Mouse (Mus musculus): ENCODE measurements at regions not wholly inside any gene's neighbourhood (a gene's known extent, or its start where the extent isn't known, plus 50 kb on each side); places are given as distances from the start of the nearest gene placed in this dataset.

DNA sequence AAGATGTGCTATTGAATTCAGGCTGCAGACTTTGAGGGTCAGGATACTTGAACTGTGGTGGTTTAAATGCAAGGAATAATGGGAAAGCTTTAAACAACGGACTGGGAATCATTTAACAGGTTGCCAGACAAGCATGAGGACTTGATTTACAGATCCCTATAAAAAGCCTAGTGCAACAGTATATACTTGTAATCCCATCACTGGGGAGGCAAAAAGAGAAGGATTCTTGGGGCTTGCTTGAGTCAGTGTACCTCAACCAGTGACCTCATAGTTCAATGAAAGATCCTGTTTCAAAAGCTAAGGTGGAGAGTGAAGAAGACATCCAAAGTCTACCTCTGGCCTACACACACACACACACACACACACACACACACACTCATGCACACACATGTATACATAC, 99.8 kb downstream of the Lrrn1 start:
- no peak for DNase-seq (ENCODE audit: low read depth, low spot score)

GRCm38 (mm10) chr6:107645751-107646150, 116.2 kb downstream of the Lrrn1 start:
- no peak for DNase-seq (ENCODE audit: low read depth, low spot score)

GRCm38 (mm10) chr6:107653840-107654523, 124.4 kb downstream of the Lrrn1 start:
- DNase-seq (ENCODE audit: low read depth, low spot score): no peak

- no peak for DNase-seq (ENCODE audit: low read depth, low spot score)
Observed at GRCm38 (mm10) chr6:107657805-107658204, 128.2 kb downstream of the Lrrn1 start.

DNA sequence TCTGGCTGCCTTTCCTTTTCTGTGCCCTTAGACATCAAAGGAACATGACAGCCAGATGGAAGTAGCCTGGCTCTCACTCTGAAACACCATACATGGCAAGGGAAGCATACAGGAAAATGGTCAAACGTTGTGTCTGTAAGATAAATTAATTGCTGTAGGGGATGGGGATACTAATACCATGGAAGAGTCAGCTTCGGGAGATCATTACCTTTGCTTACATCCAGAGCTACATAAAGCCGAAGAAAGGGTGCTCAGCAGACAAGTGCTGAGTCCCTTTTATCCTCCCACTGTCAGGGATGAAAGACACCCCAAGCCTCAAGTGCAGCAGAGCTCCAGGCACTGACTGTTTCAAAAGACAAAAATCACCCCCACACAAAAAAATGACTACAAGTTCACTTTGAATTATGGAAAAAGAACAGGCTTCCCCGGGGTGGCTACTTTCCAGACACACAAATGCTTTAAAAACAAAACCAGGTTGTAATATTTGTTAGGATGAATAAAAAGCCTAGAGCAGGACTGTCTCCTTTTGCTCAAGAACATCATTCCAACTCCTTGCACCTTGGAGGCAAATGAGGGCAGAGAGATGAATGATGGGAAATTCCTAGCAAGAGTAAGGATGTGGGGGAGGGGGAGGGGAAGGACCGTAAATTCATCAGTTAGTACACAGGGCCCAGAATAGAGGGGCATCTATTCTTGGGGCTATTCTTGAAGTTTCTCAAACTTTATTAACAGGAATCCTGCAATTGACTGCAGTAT, 131.6 kb downstream of the Lrrn1 start:
- DNase-seq (ENCODE audit: low read depth, low spot score): no peak

- no peak for DNase-seq (ENCODE audit: low read depth, low spot score)
Observed at GRCm38 (mm10) chr6:107699298-107699697, 169.7 kb downstream of the Lrrn1 start.

- no peak for DNase-seq (ENCODE audit: low read depth, low spot score)
Observed at GRCm38 (mm10) chr6:107708185-107708584, 178.6 kb downstream of the Lrrn1 start.

GRCm38 (mm10) chr6:107708608-107709007, 179.0 kb downstream of the Lrrn1 start:
- no peak for DNase-seq (ENCODE audit: low read depth, low spot score)

GRCm38 (mm10) chr6:107710360-107710759, 180.8 kb downstream of the Lrrn1 start:
- DNase-seq (ENCODE audit: low read depth, low spot score): no peak

- no peak for DNase-seq (ENCODE audit: low read depth, low spot score)
Observed at GRCm38 (mm10) chr6:107711181-107712087, 181.9 kb downstream of the Lrrn1 start.

- DNase-seq (ENCODE audit: low read depth, low spot score): no peak
Observed at GRCm38 (mm10) chr6:107713051-107713450, 183.5 kb downstream of the Lrrn1 start.

GRCm38 (mm10) chr6:107717194-107717593, 187.6 kb downstream of the Lrrn1 start:
- no peak for DNase-seq (ENCODE audit: low read depth, low spot score)

DNA sequence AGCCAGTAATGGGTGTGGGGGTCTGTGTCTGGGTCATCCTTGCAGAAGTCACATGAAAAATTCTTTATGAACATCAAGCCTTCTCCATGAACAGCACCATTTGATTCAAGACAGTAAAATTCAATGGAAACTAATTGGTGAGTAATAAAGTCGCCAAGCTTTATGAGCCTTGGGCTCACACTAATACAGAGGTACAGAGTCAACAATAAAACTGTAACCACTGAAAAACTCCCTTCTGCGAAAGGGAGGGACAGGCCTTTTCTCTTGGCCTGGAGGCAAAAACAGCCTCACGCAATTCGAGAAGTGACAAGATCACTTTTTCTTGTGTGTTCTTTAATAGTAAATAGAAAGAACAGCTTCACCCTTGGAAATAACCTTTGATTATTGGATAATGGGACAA, 200.7 kb downstream of the Lrrn1 start:
- DNase-seq (ENCODE audit: low read depth, low spot score): no peak

GRCm38 (mm10) chr6:107734773-107735172, 205.2 kb downstream of the Lrrn1 start:
- no peak for DNase-seq (ENCODE audit: low read depth, low spot score)

GRCm38 (mm10) chr6:107749111-107749736, 219.7 kb downstream of the Lrrn1 start:
- no peak for DNase-seq (ENCODE audit: low read depth, low spot score)

DNA sequence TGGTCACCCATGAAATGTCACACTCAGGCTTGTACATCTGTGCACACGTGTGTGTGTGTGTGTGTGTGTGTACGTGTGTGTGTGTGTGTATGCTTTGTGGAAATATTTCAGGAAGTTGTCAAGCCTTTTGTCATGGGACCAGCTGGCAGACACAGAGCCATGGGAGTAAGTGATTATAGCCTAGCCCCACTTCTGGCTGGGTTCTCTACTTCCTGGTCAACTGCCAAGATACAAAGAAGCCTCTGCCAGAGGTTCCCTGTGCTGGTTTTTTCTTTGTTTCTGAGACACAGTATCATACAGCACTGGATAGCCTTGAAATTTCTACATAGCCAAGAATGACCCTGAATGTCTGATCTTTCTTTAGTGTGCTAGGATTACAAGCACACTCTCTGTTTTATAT, 220.2 kb downstream of the Lrrn1 start:
- DNase-seq (ENCODE audit: low read depth, low spot score): peak; percentile 10

- no peak for DNase-seq (ENCODE audit: low read depth, low spot score)
Observed at GRCm38 (mm10) chr6:107752156-107752555, 222.6 kb downstream of the Lrrn1 start.

DNA sequence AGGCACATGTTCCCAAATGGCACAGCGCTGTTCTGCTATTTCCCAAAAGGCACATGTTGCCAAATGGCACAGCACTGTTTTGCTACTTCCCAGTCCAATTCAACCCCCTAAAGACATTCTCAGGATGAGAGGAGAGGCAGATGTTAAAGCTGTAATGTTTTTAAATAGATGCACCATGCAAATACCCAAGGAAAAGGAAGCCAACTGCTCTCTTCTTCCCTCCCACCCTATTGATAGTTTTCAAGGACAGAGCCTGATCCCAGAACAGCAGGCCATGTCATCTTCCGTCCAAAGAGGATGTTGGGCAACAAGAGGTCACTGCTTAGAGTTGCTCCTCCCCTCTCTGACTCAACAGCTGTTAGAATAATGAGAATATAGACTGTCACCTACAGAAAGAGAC, 225.6 kb downstream of the Lrrn1 start:
- DNase-seq (ENCODE audit: low read depth, low spot score): no peak

DNA sequence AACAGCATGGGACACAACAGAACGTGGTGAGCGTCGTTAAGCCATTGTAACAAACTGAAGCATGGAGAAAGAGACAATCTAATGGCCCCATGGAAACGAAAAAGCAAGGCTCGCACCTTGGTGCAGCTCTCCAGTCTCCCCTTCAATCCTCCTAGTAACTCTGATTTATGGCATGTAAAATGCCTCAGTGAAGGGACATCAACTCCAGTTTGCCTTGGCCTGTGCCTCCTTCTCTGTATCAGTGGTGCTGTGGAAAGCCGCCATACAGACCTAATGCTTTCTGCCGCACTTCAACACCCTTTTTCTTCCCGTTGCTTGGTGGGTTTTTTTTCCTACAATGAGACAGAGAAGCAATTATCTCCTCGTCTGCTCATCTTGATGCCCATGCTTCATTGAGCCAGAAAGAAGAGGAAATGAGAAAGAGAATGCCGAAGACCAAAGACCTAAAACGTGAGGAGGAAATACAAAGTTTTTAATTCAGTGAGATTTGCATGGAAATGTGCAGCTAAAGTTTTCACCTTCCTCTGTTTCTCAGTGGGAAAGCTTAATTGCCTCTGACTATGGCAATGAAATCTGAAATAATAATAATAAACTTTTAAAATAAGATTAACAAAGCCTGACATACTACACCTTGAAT, 241.4 kb downstream of the Lrrn1 start:
- DNase-seq (ENCODE audit: low read depth, low spot score): no peak

GRCm38 (mm10) chr6:107784998-107785397, 255.4 kb downstream of the Lrrn1 start:
- no peak for DNase-seq (ENCODE audit: low read depth, low spot score)

DNA sequence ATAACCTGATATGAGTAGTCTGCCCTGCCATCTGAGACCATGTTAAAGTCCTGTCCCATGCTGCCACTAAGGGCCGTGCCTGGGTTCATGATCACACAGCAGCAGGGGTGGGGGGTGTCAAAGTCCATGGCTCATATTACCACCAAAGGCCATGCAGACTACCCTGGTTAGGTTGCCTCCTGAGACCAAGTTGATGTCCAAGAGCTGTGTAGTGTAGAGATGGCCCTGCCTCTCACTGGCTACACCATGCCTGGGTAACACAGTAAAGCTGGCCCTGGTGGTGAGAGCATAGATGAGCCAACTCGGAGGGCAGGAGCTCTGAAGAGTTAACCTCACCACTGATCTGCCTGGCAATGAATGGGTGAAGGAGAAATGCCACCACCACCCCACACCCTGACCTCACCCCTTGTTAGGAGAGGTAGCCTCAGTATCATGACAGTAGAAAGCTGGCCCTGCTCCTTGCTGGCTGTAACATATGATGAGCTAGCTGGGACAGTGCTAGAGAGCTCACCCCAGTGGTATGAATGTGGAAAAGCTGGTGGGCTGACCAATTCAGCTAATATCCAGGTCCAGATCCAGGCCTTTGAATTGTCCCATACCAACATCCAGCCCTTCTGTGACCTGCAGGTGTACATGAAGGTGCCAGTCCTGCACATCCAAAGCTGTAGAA, 258.8 kb downstream of the Lrrn1 start:
- no peak for DNase-seq (ENCODE audit: low read depth, low spot score)

Measured in brain, embryonic 18.5 days (tissue).